Comparison of ENCODE assay signal across 7 mouse cellular contexts in genomic region chr11:69632284-69633089, GRCm38 (mm10). TPM values are rescaled to one million over a fixed set of nuclear protein-coding genes. Genes with fewer than 3 reads are reported as not detected.
DNase-seq lines count a peak whose midpoint lies in the region; ATAC-seq lines count a peak whose summit lies in the region.

TSS of gene Fxr2 (plus strand) at chr11:69632990.

- ATAC-seq in embryonic facial prominence, embryonic 11.5 days (replicated peaks; ENCODE audit: insufficient number of reproducible peaks, low FRiP score, low TSS enrichment, low read depth), result peak; percentile 99
- ATAC-seq in granulocyte monocyte progenitor cell, adult 5-6 weeks (replicated peaks; ENCODE audit: poor library complexity, severe bottlenecking), result peak; percentile 97
- peak; percentile 99 for ATAC-seq in midbrain, embryonic 13.5 days

- H3K4me2 ChIP-seq in embryonic facial prominence, embryonic 11.5 days (ENCODE audit: low read depth, low read length), result peak within 1 kb of the TSS; percentile 74
- peak within 1 kb of the TSS; percentile 86 for H3K4me2 ChIP-seq in midbrain, embryonic 13.5 days (replicated peaks)

- peak; percentile 100 for DNase-seq in adrenal gland, postnatal 14 days
- DNase-seq in embryonic facial prominence, embryonic 11.5 days (ENCODE audit: low spot score), result peak; percentile 100
- DNase-seq in kidney, adult 11 months, result peak; percentile 100
- DNase-seq in limb, embryonic 10.5 days (ENCODE audit: low spot score), result peak; percentile 99
- DNase-seq in spleen, adult 12 weeks (ENCODE audit: low spot score), result peak; percentile 100

- no peaks in the 10 kb centered on the region for H3K4me1 ChIP-seq in embryonic facial prominence, embryonic 11.5 days (ENCODE audit: control insufficient read depth, insufficient read depth, low read length)
- peaks cover 27% of the 10 kb centered on the region for H3K4me1 ChIP-seq in limb, embryonic 10.5 days
- peaks cover 38% of the 10 kb centered on the region for H3K4me1 ChIP-seq in midbrain, embryonic 13.5 days (replicated peaks)

- no peaks in the 10 kb centered on the region; the same call in 1 of the 2 replicates for H3K36me3 ChIP-seq in embryonic facial prominence, embryonic 11.5 days (replicated peaks; ENCODE audit: control insufficient read depth, insufficient read depth, low read depth, low read length)
- peaks cover 25% of the 10 kb centered on the region for H3K36me3 ChIP-seq in limb, embryonic 10.5 days
- H3K36me3 ChIP-seq in midbrain, embryonic 13.5 days, result peaks cover 4% of the 10 kb centered on the region

- no peaks in the 10 kb centered on the region for H3K27me3 ChIP-seq in embryonic facial prominence, embryonic 11.5 days (ENCODE audit: control insufficient read depth, insufficient read depth, low read length)
- no peaks in the 10 kb centered on the region for H3K27me3 ChIP-seq in limb, embryonic 10.5 days (ENCODE audit: low read depth, poor library complexity, severe bottlenecking)
- H3K27me3 ChIP-seq in midbrain, embryonic 13.5 days, result no peaks in the 10 kb centered on the region

- H3K9me3 ChIP-seq in embryonic facial prominence, embryonic 11.5 days (replicated peaks; ENCODE audit: control insufficient read depth, low read length), result no peaks in the 10 kb centered on the region
- H3K9me3 ChIP-seq in limb, embryonic 10.5 days (replicated peaks), result no peaks in the 10 kb centered on the region
- H3K9me3 ChIP-seq in midbrain, embryonic 13.5 days, result no peaks in the 10 kb centered on the region

- peak within 1 kb of the TSS; percentile 98 for H3K4me3 ChIP-seq in embryonic facial prominence, embryonic 11.5 days (ENCODE audit: low read depth, low read length)
- peak within 1 kb of the TSS; percentile 100 for H3K4me3 ChIP-seq in limb, embryonic 10.5 days
- peak within 1 kb of the TSS; percentile 99 for H3K4me3 ChIP-seq in midbrain, embryonic 13.5 days (replicated peaks)

- WGBS in embryonic facial prominence, embryonic 11.5 days, result under 1% methylated on average over 38 of the region's 56 CpGs
- WGBS in limb, embryonic 10.5 days, result 0% methylated on average over 55 of the region's 56 CpGs
- under 1% methylated on average over 31 of the region's 56 CpGs for WGBS in midbrain, embryonic 13.5 days

- H3K9ac ChIP-seq in embryonic facial prominence, embryonic 11.5 days (replicated peaks; ENCODE audit: low read length), result peak within 1 kb of the TSS; percentile 97
- peak within 1 kb of the TSS; percentile 99 for H3K9ac ChIP-seq in midbrain, embryonic 13.5 days (replicated peaks)

- peak within 1 kb of the TSS; percentile 95 for H3K27ac ChIP-seq in embryonic facial prominence, embryonic 11.5 days (replicated peaks; ENCODE audit: low read depth, low read length)
- peak within 1 kb of the TSS; percentile 99 for H3K27ac ChIP-seq in limb, embryonic 10.5 days
- peak within 1 kb of the TSS; percentile 96 for H3K27ac ChIP-seq in midbrain, embryonic 13.5 days

RNA-seq across cellular contexts. Expression of gene Fxr2, which starts in this region (rescaled TPM):
- 75.5 and 84.3 TPM in 2 replicates for total RNA-seq in adrenal gland, postnatal 14 days (2021)
- polyA plus RNA-seq in embryonic facial prominence, embryonic 11.5 days (2014; fragmentation: Nextera tagmentation; extraction: Ambion mirVana), result 24.3 and 30.9 TPM in 2 replicates
- 47.4 and 65.8 TPM in 2 replicates for total RNA-seq in granulocyte monocyte progenitor cell, adult 5-6 weeks (2014; fragmentation: Nextera tagmentation)
- 34.1 and 37.1 TPM in 2 replicates for total RNA-seq in granulocyte monocyte progenitor cell, adult 5-6 weeks (2017)
- 45.4 and 48.1 TPM in 2 replicates for polyA plus RNA-seq in limb, embryonic 10.5 days (2016; fragmentation: Nextera tagmentation; extraction: Ambion mirVana)
- 40.5 and 52.4 TPM in 2 replicates for polyA plus RNA-seq in midbrain, embryonic 13.5 days (2015; fragmentation: Nextera tagmentation; extraction: Ambion mirVana)

Comparison
In these comparisons a context has a peak if more than half of its experiments do, and no peak if none do; other contexts are left out.
1. Peak in every context shown above with its lines: DNase-seq, ATAC-seq, H3K4me3 ChIP-seq and H3K27ac ChIP-seq.